Mouse (Mus musculus) telencephalon, adult 2 months (tissue): ENCODE measurements at regions not wholly inside any gene's neighbourhood (a gene's known extent, or its start where the extent isn't known, plus 50 kb on each side); places are given as distances from the start of the nearest gene placed in this dataset.
A peak's percentile ranks its signal among the peaks of the same experiment; 100 is the strongest.

Experiments
- DNase-seq: peaks from one replicate; pipeline ENCODE4 v3.0.0-alpha.2; 2011; ENCODE audit warnings: low read depth, low spot score

DNA sequence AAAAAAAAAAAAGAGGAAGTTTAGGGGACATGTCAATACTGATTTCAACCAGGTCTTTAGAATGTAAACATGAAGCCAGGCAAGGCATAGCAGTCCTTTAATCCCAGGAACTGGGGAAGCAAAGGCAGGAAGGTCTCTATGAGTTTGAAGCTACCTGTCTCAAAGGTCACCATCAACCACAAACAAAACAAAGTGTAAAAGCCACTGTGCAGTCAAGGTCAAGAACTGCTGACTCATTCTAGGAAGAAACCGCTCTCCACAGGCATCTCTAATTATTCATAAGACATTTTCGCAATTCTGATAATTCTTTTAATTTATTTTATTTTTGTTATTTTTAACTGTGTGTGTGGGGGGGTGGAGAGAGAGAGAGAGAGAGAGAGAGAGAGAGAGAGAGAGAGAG, 364.0 kb downstream of the Cntnap4 start:
- no peak for DNase-seq

DNA sequence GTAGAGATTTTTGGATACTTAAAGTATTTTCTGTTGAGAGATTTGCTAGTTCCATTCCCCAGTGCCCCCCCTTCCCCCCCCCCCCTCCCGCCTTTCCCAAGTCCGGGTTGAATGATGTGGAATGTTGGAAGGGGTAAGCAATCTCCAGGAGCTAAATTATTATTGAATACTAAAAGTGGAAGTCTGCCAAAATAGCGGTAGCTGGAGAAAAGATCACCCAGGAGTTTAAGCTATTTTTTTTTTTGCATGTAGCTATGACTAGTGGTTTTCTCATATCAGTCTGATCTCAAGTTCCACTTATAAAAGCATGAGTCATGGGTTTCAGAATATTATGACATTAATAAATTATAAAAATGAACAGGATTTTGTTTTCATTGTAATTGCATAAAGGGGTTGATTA, 365.6 kb downstream of the Cntnap4 start:
- no peak for DNase-seq

DNA sequence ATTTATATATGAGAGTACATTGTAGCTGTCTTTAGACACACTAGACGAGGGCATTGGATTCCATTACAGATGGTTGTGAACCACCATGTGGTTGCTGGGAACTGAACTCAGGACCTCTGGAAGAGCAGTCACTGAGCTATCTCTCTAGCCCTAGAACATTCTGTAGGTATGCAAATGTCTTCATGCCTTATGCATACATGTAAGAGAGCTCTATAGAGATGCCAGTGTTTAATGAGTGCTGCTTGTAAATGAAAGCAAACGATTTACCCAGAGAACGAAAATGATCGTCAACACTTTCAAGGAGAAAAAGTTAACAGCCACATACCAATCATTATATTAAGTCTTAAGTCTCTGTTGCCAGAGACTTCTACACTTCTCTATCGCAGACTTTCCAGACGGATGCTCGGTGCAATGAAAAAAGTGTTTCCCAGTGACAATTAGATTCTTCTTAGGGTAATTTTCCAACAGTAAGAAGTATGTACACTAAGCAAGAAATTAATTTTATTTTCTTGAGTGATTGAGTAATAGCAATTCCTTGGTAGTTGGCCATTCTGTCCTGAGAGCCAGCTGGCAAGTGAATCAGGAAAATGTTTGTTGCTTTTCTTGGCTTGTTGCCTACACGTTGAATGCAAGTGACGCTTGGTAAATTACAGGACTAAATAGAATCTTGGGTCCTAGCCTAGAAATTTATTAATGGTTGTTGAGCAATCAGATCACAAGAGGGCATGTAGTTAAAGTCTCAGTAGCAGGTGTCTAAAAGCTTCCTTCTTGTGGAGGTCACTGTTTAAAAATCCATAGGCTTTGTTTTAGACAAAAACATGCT, 366.3 kb downstream of the Cntnap4 start:
- peak; percentile 21 for DNase-seq

DNA sequence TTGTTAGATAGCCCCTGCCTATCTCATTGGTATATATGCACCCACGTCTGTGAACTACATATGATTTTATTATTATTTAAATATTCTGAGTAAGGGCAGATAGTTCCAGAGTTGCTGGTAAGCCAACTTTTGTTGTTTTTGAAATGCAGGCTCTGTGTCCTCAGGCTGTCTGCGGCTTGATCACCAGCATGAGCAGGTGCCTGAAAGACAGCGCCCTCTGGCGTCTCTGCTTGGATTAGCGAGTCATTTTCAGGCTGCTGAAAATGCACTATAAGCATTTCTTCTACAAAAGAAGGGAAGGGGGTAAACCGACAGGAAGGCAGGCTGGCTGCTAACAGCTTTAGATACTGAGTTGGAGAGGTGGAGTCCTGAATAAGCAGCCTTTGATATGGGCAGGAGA, 402.6 kb downstream of the Cntnap4 start:
- peak; percentile 50 for DNase-seq

DNA sequence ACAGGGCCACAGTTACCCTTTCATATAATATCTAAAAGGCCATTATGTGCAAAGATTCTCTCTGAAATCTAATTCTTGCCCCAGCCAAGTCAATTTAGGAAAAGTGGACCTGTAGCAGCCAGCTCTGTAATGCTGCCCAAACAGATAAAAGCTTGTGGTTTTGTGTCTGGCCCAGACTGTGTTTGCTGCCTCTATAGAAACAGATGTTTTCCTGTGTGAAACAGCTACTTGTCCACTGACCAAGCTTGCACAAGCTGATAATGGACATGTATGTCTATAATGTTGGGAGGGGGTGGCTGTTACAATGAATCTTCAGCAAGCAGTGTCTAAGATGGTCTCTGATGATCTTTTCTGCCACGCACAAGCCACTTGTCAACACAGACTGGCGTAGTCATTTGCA, 405.9 kb downstream of the Cntnap4 start:
- DNase-seq: no peak

DNA sequence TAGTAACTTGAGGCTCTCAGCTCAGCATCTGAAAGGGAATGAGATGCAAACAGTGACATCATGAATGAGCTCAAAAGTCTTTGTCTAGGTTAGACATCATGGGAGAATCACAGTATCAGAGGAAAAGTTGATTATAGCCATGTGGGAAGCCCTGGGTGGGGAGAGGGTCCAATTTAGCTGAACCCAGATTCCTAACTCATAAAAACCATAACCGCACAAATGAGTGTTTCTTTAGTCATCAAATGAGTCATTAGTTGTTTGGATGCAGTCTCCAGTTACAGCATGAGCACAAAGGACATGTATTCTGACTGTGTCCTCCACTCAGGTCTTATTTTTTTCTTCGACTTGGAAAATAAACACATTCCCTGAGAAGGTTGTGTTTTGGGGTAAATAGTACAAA, 406.5 kb downstream of the Cntnap4 start:
- no peak for DNase-seq

DNA sequence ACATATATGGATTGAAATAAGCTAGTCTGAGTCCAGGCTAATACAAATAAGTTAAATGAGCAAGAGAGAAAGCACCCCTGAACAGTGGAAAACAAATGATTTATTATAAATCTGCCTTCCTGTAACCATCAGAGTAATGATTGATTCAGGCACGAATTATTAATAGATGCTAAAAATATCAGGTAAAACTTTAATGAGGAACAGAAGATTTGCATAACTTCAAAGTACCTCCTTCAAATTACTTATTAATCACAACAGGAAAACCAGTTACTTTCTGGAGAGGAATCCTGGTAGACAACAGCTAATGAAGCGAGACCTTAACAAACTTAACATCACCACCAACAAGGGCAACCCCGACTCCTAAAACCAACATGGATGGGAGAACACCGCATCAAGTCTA, 423.9 kb downstream of the Cntnap4 start:
- no peak for DNase-seq

DNA sequence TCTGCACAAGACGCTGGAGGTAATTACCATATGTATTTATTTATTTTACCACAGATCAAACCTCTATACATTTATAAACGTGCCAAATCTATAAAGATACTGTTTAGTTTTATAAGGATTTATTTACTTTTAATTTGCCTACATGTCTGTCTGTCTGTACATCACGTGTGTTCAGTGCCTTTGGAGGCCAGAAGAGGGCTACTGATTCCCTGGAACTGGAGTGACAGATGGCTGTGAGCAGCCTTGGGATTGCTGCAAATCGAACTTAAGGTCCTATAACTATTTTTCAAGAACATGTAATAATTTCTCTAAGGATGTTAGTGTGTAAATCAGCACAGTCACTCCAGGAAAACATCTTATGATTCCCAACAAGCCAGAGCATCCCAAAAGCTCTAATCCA, 437.5 kb downstream of the Cntnap4 start:
- DNase-seq: no peak

DNA sequence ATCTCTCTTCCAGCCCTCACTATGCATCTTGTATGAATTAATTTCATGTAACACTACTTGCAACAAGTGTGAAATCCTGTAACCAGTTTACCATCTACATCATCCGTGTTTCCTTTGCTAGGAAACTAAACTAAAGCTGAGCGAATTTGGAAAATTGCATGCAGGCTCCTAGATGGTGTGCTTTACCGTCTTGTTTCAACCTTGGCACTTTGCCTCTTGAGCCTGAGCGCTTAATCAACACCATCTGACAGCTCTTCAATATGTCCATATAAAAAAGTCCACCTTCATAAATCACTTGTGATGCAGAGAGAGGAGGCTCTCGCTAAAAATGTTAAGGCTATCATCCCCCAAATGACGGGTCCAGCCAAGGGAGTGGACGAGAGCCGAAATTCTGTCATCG, 459.0 kb downstream of the Cntnap4 start:
- DNase-seq: no peak

DNA sequence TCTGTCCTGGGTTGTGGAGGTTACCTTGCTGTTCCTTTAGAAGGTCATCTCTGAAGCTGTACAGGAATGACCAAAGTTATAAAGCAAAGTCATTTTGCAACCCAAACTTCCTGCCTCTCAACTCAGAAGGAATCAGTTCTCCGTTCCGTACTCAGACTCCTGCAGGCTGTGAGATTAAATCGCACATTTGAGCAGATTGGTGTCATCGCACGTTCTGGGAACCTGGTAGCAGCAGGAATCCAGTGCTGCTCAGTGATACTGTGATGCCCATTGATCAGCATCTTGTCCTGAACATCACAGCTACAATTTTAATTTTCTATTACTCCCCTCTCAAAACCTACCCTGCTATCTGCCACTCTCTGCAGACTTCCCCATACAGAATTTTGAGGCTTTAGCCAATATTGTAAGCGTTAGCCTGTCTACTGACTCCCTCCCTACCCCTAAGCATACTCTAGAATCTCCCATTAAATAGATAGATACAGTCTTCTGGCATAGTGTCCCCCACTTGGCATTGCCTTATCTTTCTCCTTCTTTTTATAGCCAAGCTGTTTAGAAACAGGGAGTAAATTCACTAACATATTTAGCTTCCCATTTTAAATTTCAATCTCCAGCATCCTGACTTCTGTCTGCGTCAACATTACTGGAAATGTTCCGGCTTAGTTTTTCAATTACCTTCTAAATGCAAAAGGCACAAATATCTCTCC, 482.1 kb downstream of the Cntnap4 start:
- DNase-seq: no peak

DNA sequence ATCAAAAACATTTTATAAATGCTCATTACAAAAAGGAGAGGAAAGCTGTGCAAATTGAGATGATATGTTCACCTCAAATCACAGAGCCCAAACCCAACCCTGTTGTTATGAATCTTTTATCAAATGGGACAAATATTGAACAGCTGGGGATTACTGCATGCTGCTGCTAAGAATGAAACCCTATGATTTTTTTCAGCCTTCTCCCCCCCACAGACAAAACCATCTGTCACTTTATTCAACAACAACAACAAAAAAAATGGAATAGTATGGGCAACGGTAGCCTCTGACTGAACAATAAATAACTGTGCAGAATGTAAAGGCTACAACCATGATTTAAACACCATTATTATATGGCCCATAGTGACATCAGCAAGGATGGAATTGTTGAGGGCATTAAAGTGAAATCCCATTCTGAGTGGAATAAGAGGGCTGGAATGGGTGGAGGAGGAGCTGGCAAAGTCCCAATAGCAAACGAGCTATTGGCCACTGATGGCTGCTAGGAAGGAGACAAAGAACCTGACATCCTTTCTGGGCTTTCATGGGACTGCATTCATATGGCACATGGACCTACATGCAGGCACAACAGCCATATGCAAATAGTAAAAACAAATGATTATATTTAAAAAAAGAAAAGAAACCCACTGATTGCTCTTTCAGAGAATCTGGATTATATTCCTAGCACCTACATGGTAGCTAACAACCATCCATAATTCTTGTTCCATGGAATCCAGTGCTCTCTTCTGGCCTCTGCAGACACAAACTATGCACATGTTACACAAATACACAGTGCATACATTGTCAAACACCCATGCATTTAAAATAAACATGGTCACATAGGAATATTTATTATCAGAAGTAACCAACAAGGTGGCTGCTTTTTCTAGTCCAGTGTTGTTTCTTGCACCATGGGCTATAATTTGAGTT, 495.7 kb downstream of the Cntnap4 start:
- DNase-seq: no peak

DNA sequence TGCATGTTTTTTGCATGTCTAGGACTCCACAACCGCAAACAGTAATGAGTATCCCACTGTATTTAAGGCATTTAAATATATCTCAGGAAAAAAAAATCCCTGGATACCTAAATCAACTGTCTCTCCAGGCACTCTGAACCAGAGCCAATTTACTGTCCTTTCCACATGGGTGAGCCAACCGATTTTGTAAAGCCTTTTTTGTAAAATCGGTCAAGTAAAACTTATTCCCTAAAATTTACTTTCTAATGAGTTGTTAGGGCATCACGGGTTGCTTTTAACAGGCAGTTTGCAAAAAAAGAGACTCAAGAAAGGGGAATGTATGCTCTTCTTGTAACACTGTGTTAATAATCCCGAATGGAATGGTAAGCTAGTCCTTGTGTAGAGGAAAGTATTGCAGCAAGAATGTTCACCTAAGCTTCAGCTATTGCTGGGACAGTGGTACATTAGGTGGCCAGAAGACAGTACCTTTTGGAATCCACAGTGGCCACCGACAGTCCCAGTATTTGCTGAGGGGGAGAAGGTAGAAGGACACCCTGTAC, 496.4 kb downstream of the Cntnap4 start:
- no peak for DNase-seq

DNA sequence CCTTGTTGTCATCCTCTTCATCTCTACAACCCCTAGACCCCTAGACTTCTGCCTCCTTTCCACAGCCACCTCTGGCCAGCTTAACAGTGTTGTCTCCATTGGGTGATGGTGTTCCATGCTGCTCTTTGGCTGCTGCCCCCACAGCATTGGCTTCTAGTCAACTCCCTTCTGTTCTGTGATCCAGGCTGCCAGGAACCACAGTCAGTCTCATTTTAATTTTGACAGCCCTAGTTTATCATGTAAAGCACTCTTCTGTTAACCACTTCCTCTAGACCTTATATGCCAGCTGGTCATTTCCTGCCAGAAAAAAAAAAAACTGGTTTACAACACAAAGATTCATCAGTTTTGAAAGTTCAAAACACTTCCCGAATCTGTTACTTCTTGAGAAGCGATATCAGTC, 514.1 kb downstream of the Cntnap4 start:
- no peak for DNase-seq

DNA sequence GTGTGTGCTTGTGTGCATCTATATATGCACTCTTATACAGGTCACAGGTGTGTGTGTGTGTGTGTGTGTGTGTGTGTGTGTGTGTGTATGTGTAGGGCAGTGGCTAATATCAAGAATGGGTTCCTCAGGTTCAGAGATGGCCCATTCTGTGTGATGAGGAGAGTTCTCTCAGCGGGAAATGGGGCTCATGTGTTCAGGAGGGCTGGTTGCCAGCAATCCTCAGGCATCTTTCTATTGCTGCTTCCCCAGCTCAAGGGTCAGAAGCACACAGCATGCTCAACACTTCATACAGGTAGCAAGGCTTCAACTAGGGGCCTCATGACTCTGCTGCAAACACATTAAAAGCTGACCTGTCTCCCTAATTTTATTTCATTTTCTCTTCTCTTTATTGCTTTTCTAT, 517.7 kb downstream of the Cntnap4 start:
- no peak for DNase-seq

DNA sequence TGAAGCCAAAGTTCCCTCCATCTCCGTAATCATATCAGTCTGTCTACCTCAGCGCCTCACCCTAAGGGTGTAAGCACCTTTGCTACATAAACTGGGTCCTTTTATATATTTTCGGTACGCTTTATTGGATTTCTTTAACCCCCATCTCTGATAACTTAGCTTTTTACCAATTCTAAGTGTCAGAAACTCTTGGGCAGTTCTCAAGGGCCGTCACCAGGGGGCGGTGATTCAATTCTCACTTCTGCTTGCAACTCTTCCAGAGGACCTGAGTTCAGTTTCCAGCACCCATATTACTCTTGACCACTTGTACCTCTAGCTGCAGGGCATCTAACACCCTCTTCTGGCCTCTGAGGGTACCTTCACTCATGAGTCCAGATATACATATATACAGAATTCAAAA, 523.7 kb upstream of the Mon1b start:
- DNase-seq: no peak

DNA sequence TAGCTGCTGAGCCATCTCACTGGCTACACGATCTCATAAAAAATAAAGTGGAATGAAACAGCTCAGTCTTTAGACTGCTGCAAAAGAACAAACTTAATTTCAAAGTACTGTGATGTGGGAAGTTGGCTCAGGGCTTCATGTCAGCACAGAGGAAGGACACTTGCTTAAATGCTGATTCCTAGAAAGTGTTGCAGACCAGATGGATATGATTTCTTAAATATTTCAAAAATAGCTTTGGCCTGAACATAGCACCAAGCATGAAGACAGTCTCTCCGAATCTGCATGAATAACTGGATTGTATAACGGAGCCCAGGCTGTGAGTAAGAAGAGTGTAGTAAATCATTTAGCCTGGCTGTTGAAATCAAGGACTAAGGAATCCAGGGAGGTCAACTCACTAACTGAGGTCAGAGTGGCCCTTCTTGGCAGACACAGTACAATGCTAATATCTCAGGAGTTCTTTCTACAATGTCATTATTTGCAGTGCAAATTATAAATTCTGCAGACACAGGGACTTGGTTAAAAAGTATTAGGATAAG, 521.2 kb upstream of the Mon1b start:
- peak; percentile 63 for DNase-seq

DNA sequence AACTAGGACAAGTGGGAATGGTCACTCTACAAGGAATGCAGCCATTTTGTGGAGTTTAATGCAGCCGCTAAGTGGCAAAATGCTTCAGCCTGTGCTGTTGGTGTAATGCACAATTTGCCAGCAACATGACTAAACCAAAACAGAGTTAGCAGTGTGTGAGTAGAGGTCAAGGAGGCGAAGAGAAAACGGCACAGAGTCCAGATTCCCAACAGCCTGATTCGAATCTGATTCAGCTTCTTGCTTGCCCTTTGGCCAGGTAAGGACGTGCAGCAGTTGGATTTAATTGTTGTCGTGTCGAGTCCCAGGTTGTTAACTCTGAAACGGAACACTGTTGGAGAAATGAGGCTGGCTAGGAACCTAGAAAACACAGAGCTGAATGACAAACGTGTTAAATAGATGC, 518.1 kb upstream of the Mon1b start:
- no peak for DNase-seq

DNA sequence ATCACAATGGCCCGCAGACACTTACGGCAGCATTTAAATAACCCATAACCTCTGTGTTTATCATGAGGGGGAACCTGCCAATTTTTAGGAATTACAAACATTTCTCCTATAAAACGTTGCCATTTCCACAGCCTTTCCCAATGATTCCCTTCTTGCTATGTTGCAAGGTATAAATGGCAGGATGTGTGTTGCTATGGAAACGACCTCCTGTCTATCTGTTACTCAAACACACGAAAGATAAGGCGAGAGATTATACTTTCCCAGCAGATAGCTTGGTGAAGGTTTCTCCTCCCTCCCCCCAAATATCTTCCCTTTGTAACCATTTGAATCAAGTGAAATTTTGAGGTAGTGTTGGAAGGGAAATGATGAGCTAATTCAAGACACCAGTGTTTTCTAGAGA, 509.8 kb upstream of the Mon1b start:
- no peak for DNase-seq

DNA sequence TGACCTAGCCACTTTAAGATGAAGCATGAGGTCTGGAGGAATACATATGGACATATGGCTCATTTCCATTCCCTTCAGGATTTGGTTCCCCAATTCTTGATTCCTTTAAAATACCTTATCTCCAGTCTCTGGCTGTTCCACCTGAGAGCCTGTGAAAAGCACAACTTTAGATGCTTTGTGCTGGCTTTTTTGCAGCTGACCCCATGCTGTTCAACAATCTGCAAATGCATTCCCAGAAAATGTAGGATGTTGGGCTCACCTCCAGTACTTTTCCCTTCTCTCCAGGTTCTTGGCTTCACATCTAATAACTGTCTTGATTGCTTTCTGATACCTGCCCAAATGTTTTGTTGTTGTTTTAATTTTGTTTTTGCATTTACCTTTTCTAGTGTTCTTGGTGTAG, 498.0 kb upstream of the Mon1b start:
- no peak for DNase-seq

DNA sequence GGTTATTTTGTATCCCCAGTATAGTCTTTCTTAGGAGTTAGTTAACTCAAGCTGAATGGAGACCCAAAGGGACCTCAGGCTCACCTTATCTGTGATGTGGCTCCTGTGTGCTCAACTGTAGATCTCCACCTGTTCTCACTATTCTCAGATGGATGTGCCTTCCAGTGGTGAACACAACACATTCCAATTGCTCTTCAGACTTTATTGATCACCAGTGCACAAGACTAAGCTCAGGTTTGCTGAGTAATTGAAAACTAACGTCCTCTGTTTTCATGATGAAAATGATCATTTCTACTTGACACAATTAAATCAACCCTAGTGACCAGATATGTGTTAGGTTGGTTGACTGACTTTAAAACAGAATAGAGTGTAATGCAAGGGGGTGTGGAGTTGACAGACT, 495.4 kb upstream of the Mon1b start:
- no peak for DNase-seq

DNA sequence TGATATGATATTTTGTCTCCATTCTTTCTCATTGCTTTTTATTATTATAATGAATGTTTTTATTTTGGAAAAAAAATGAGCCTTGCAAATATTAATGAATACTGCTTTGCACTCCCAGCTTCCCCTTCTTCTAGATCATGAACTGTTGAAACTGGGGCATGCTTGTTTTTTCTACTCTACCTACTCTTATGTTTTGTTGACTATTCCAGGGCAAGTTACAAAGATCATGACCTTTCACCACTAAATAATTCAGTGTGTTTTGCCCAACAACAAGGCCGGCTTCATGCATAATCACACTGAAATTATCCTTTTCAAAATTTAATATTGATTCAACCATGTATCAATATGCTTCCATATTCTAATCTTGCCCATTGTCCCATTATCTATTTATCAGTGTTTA, 494.3 kb upstream of the Mon1b start:
- no peak for DNase-seq

DNA sequence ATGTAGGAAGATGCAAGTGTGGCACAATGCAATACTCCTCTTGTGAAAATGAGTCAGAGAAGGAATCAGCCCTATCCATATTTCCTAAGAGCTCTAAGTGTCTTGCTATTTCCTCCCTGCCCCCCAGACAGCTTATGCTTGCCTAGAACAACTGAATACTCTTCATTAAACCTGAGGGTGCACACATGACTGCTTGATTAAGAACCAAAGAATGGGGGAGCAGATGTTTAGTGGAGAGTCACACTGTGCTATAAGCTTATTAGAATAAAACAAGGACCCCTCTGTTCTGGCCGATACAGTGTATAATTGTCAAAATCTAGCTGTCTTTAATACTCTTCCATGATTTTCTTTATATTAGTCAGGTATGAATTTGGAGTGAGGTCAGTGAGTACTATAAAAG, 458.8 kb upstream of the Mon1b start:
- DNase-seq: no peak
